Mouse (Mus musculus) embryonic facial prominence, embryonic 10.5 days (tissue): ENCODE measurements around the gene Hsd17b6. TPM values are rescaled to one million over a fixed set of nuclear protein-coding genes. Genes with fewer than 3 reads are reported as not detected.
A peak's percentile ranks its signal among the peaks of the same experiment; 100 is the strongest.

Experiments used
- DNase-seq: peaks from one replicate; pipeline ENCODE4 v3.0.0-alpha.2; 2017; ENCODE audit warnings: low spot score
- H3K27ac ChIP-seq: fragments of 300-500 bp; sonication (generic); replicated peaks from 2 replicates; pipeline ENCODE4 v1.5.1; 2016; ENCODE audit warnings: mild to moderate bottlenecking
- H3K27me3 ChIP-seq: fragments of 300-500 bp; sonication (generic); replicated peaks from 2 replicates; pipeline ENCODE4 v1.6.1; 2016; ENCODE audit warnings: low read depth, mild to moderate bottlenecking; ENCODE audit not compliant: poor library complexity, severe bottlenecking
- H3K36me3 ChIP-seq: fragments of 300-500 bp; sonication (generic); replicated peaks from 2 replicates; pipeline ENCODE4 v1.6.1; 2016; ENCODE audit warnings: mild to moderate bottlenecking, moderate library complexity
- H3K4me1 ChIP-seq: fragments of 300-500 bp; sonication (generic); 2 replicates; pipeline ENCODE4 v1.6.1; 2016
- H3K4me3 ChIP-seq: fragments of 300-500 bp; sonication (generic); 2 replicates; pipeline ENCODE4 v1.5.1; 2016; ENCODE audit warnings: mild to moderate bottlenecking, moderate library complexity
- H3K9me3 ChIP-seq: fragments of 300-500 bp; sonication (generic); 2 replicates; pipeline ENCODE4 v1.6.1; 2016; ENCODE audit warnings: mild to moderate bottlenecking
- WGBS: fragments of 180-500 bp; shearing (Covaris S2); methylation state at CpG from one replicate; pipeline ENCODE4 v1.1.7; 2016; 5-methylcytosine and 5-hydroxymethylcytosine counted together
- polyA plus RNA-seq: library from polyadenylated mRNA; unstranded; fragments of >200 nt; fragmentation: Nextera tagmentation; extraction: Ambion mirVana; gene quantifications from 2 replicates; pipeline ENCODE4 v1.2.1, GENCODE M21; 2016

Hsd17b6 gene
- polyA plus RNA-seq, 1 experiment from 2014 or later, result not detected

DNA sequence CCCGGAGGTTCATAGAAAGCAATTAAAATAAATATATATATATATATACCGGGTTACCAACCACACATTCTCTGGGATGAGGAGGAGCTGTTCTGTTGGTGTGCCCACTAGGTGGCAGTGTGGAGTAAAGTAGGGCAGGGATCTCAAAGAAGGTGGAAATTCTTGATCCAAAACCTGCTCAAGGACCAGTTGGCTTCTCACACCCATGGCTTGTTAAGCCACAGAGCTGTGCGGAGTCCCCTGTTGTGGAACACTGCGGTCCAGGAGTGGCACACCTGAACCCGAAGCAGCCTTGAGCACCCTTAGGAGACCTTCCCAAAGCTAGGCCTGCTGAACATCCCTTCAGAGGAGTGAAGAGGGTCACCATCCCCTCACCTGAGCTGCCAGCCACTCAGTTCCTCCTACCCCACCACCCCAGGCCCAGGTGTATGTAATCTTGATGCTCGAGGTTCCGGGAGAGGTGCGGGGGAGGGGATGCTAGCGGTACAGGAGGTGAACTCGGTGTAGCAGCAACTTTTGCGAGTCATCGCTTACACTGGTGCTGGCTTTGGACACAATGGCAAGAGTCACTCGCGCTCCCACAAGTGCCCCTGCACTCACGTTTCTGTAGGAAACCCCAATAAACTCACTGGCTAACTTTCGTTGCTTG, 51.1 kb downstream of the Hsd17b6 start:
- Histone ChIP-seq H3K27me3 (no peaks in the 10 kb centered on the region), H3K4me1 (peaks cover 5% of the 10 kb centered on the region; the same call in 1 of the 2 replicates), H3K4me3 (no peak overlapping the region), H3K9me3 (no peaks in the 10 kb centered on the region), H3K36me3 (no peaks in the 10 kb centered on the region), H3K27ac (0 out of 2 replicates have a peak overlapping the region, but pooled peaks have one; percentile 57)
- WGBS, result 63% methylated on average over 16 of the region's 16 CpGs
- peak; percentile 81 for DNase-seq

GRCm38 (mm10) chr10:127955034-127955433, 52.4 kb downstream of the Hsd17b6 start:
- H3K4me1 ChIP-seq, result peaks cover 11% of the 10 kb centered on the region

DNA sequence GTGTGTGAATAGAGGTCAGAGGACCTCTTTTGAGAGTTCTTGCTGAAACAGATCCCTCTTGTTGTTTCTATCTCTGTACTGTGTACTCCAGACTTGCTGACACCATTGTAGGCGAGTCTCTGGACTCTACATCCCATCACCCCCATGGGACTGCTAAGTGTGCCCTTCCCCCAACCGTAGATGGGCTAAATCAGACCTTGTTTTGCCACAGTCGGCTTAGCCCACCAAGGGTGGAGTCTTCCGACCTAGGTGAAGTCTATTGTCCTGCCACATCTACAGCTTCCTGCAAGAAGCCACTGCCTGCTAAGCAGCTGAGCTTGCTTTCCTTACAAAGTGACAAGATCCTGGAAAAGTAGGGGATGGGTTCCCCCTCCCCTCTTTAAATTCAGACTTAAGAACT, 55.6 kb downstream of the Hsd17b6 start:
- Histone ChIP-seq H3K27me3 (no peaks in the 10 kb centered on the region), H3K9me3 (no peaks in the 10 kb centered on the region), H3K4me1 (peaks cover 11% of the 10 kb centered on the region), H3K36me3 (no peaks in the 10 kb centered on the region), H3K27ac (no peak overlapping the region), H3K4me3 (no peak overlapping the region)
- 67% methylated on average over 4 of the region's 4 CpGs for WGBS
- no peak for DNase-seq

More at GRCm38 (mm10) chr10:127955034-127955433, 52.4 kb downstream of the Hsd17b6 start:
- Histone ChIP-seq H3K27ac (no peak overlapping the region), H3K9me3 (no peaks in the 10 kb centered on the region), H3K36me3 (no peaks in the 10 kb centered on the region), H3K27me3 (no peaks in the 10 kb centered on the region), H3K4me3 (no peak overlapping the region)
- WGBS, result 81% methylated on average over 4 of the region's 4 CpGs
- DNase-seq, result no peak

GRCm38 (mm10) chr10:127951390-127951789, 56.0 kb downstream of the Hsd17b6 start:
- WGBS, result 85% methylated on average over 9 of the region's 9 CpGs
- no peaks in the 10 kb centered on the region for H3K27me3 ChIP-seq
- H3K9me3 ChIP-seq, result no peaks in the 10 kb centered on the region

GRCm38 (mm10) chr10:127949596-127950130, 57.7 kb downstream of the Hsd17b6 start:
- no peak overlapping the region for H3K27ac ChIP-seq
- H3K9me3 ChIP-seq, result no peaks in the 10 kb centered on the region
- H3K4me1 ChIP-seq, result peaks cover 6% of the 10 kb centered on the region
- no peaks in the 10 kb centered on the region for H3K36me3 ChIP-seq
- no peaks in the 10 kb centered on the region for H3K27me3 ChIP-seq
- 85% methylated on average over 4 of the region's 4 CpGs for WGBS
- DNase-seq, result no peak
- H3K4me3 ChIP-seq, result no peak overlapping the region

More at GRCm38 (mm10) chr10:127951390-127951789, 56.0 kb downstream of the Hsd17b6 start:
- H3K4me1 ChIP-seq, result peaks cover 7% of the 10 kb centered on the region
- H3K27ac ChIP-seq, result no peak overlapping the region
- H3K36me3 ChIP-seq, result no peaks in the 10 kb centered on the region
- no peak for DNase-seq
- H3K4me3 ChIP-seq, result no peak overlapping the region

DNA sequence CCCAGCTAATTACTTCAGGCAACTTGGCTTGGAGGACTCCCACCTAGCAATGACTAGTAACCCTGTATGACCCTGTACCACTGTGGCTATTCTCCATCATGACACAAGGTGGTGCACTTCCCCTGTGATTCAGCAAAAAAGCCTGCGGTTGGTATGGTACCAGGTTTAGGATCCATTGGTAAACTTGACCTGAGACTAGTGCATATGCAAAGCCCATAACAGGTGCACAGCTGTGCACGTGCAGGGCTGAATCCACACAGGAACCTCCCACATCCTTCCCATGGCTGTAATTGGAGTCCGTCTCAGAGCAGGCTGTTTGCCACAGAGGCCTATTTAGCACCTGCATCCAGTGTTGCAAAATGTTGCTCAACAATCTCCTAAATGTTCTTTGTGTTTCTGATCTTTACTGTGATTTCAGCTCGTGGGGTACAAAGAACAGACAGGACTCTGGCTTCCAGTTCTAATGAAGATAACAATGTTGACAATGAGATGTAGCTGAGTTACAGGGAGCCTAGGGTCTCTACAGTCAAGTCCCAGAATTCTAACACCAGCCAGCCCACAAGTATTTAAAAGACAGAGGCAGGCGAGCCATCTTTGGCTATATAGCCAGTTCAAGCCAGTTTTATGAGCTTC, 61.9 kb downstream of the Hsd17b6 start:
- no peak overlapping the region for H3K4me3 ChIP-seq
- no peaks in the 10 kb centered on the region for H3K36me3 ChIP-seq
- peaks cover 1% of the 10 kb centered on the region for H3K4me1 ChIP-seq
- H3K9me3 ChIP-seq, result no peaks in the 10 kb centered on the region
- H3K27me3 ChIP-seq, result no peaks in the 10 kb centered on the region
- H3K27ac ChIP-seq, result no peak overlapping the region
- 39% methylated on average over 5 of the region's 5 CpGs for WGBS
- DNase-seq, result peak; percentile 68

Other genes with a start within 250 kb of the Hsd17b6 start
- gene Rdh1, start 247.9 kb downstream of the Hsd17b6 start, polyA plus RNA-seq, result 0.07 and 0.08 TPM in 2 replicates
- 0.15 and 0.17 TPM in 2 replicates for gene Rdh16f1, start 247.8 kb downstream of the Hsd17b6 start, polyA plus RNA-seq
- gene Rdh9, start 231.2 kb downstream of the Hsd17b6 start, polyA plus RNA-seq, result not detected in 2 replicates
- gene Rdh16, start 206.5 kb downstream of the Hsd17b6 start, polyA plus RNA-seq, result not detected in 2 replicates
- not detected in 2 replicates for gene Rdh19, start 157.7 kb downstream of the Hsd17b6 start, polyA plus RNA-seq
- not detected in 2 replicates for gene Rdh16f2, start 141.1 kb downstream of the Hsd17b6 start, polyA plus RNA-seq
- not detected in 2 replicates for gene Rdh7, start 118.8 kb downstream of the Hsd17b6 start, polyA plus RNA-seq
- not detected in 2 replicates for gene Sdr9c7, start 109.1 kb downstream of the Hsd17b6 start, polyA plus RNA-seq
- gene Prim1, start 7.6 kb upstream of the Hsd17b6 start, polyA plus RNA-seq, result 106 and 111 TPM in 2 replicates
- 907 and 927 TPM in 2 replicates for gene Naca, start 28.0 kb upstream of the Hsd17b6 start, polyA plus RNA-seq
- gene Ptges3, start 51.3 kb upstream of the Hsd17b6 start, polyA plus RNA-seq, result 711 and 729 TPM in 2 replicates
- 2,197 and 2,277 TPM in 2 replicates for gene Atp5b, start 75.7 kb upstream of the Hsd17b6 start, polyA plus RNA-seq
- gene Baz2a, start 84.0 kb upstream of the Hsd17b6 start, polyA plus RNA-seq, result 14.7 and 17.5 TPM in 2 replicates
- gene Rbms2, start 172.7 kb upstream of the Hsd17b6 start, polyA plus RNA-seq, result 27.9 and 31.0 TPM in 2 replicates
- 1.4 and 1.5 TPM in 2 replicates for gene Gls2, start 186.8 kb upstream of the Hsd17b6 start, polyA plus RNA-seq
- 31.3 and 31.8 TPM in 2 replicates for gene Spryd4, start 204.2 kb upstream of the Hsd17b6 start, polyA plus RNA-seq
- gene Mip, start 218.2 kb upstream of the Hsd17b6 start, polyA plus RNA-seq, result not detected in 2 replicates
- 95.9 and 103 TPM in 2 replicates for gene Timeless, start 224.5 kb upstream of the Hsd17b6 start, polyA plus RNA-seq
- gene Apon, start 246.5 kb upstream of the Hsd17b6 start, polyA plus RNA-seq, result 0.49 and 0.69 TPM in 2 replicates